Mouse (Mus musculus) layer of hippocampus, adult 2 months (tissue): ENCODE measurements around the gene 1700042G07Rik. TPM values are rescaled to one million over a fixed set of nuclear protein-coding genes. Genes with fewer than 3 reads are reported as not detected.

Source experiments
- DNase-seq, 2 experiments: peaks; one replicate each; pipeline ENCODE4 v3.0.0; 2022; ENCODE audit warnings: low spot score in 2 of 2
- H3K27ac ChIP-seq: fragments of 200-600 bp; 2 replicates; pipeline ENCODE4 v1.8.1; 2022
- H3K4me3 ChIP-seq: fragments of 200-600 bp; 2 replicates; pipeline ENCODE4 v1.8.1; 2022; ENCODE audit warnings: mild to moderate bottlenecking
- CTCF ChIP-seq: fragments of 200-600 bp; conservative IDR thresholded peaks from 2 replicates; pipeline ENCODE4 v1.8.1; 2022; ENCODE audit warnings: antibody characterized with exemption, mild to moderate bottlenecking, moderate library complexity
- long read RNA-seq, 2 experiments: library from polyadenylated mRNA; stranded (forward); transcript quantifications; one replicate each; pipeline ENCODE4 v2.0.0; 2021; ENCODE audit warnings: borderline mapping rate in 2 of 2
- total RNA-seq, 2 experiments: library from RNA; stranded (reverse); gene quantifications; 2 replicates each; pipeline ENCODE4 v1.2.3; 2021

The 1700042G07Rik gene
- not detected for total RNA-seq
- long read RNA-seq, experiment 1 = 0 reads
- long read RNA-seq, experiment 2 = 0 reads

DNA sequence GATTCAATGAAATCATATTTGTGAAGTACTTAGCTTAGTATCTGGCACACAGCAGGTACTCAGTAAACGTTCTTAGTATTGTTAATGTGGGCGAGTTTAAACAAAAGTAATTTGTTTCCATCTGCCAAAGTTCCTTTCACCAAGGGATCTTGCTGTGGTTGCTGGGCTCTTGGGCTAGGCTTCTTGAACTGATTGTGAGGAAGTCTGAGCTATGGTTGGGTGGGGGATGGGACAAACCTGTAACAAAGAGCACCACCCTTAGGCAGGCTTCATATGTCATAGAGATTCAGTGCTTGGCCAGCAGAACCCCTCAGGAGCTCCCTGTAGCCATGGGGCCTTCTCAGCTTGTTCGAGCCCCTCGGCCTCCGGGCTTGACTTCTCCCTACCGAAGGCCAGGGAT lies at the start of gene 1700042G07Rik, which contains the start of gene Gm49337:
1700042G07Rik (plus strand) TSS at position 301 of the 400 bp plus-strand sequence.
Gm49337 (plus strand) TSS at position 313 of the 400 bp plus-strand sequence.
- no peak for TF ChIP-seq CTCF
- H3K27ac ChIP-seq = peak within 1 kb of the TSS; percentile 80; the same call in 1 of the 2 replicates
- DNase-seq = no peak
- H3K4me3 ChIP-seq = no peak within 1 kb of the TSS

DNA sequence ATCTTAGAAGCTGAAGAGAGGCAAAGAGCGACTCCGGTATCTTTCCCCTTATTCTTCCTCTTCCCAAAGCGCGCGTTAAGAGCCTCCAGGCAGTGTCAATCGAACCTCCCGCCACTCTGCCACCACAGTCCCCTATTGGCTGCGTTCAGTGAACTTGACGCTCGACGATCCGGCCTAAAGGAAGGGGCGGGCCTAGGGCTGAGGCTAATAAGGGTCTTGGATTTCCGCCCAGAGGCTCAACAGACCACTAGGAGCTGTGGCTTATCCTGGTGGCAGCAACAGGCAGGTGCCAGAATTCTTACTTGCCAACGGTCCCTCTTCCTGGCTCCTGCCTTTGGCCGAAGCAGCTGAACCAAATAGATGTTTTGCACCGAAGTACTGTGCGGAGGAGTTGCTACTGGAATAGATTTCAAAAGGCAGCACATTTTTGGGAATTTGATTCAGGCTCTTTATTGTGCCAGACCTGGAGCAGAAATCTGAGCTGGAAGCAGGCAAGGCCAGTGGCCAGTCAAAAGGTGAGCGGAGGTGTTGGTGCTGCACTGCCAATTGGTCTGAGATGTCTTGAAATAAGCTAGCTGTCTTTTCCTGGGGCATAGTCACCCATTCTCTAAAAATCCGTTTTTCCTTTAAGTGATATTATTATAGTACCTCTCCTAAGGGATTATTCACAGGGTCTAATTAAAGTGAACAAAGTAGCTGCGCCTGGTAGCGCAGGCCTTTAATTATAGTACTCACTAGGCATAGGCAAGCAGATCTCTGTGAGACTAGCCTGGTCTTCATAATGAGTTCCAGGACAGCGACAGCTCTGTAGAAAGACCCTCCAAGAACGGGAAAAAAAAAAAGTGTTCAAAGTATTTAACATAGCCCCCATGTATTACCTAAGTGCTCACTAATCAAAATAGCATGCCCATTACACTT lies 49.3 kb upstream of the 1700042G07Rik start, which contains the start of the genes Rad54l and Pomgnt1:
Rad54l (minus strand) TSS at position 89 of the 918 bp plus-strand sequence.
Pomgnt1 (plus strand) TSS at position 239 of the 918 bp plus-strand sequence.
- peak; percentile 55 for TF ChIP-seq CTCF
- H3K27ac ChIP-seq = peak within 1 kb of the TSS; percentile 88
- DNase-seq = peak; percentile 73 to 81
- H3K4me3 ChIP-seq = peak within 1 kb of the TSS; percentile 59

DNA sequence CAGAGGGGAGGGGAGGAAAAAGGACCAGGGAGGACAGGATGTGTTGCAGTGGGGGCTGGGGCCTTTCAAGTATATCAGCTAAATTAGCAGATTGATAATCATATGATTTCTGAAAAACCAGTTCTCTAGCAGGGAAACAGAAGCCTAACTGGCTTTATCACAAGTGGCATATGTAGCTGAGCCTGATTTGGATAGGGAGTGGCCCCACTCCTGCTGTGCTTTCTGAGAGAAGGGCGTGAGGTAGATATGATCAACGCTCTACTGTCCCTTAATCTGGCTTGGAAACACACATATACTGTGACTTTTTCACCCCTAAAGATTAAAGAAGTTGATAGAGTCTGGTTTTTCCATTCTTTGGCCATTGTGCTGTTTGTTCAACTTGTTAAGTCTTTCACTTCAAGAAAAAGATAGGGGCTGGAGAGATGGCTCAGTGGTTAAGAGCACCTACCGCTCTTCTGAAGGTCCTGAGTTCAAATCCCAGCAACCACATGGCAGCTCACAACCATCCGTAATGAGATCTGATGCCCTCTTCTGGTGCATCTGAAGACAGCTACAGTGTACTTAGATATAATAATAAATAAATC lies 47.3 kb upstream of the 1700042G07Rik start:
- no peak for DNase-seq
- peak; percentile 25 for TF ChIP-seq CTCF
- no peak overlapping the region for H3K4me3 ChIP-seq
- H3K27ac ChIP-seq = 0 out of 2 replicates have a peak overlapping the region, but pooled peaks have one; percentile 23

DNA sequence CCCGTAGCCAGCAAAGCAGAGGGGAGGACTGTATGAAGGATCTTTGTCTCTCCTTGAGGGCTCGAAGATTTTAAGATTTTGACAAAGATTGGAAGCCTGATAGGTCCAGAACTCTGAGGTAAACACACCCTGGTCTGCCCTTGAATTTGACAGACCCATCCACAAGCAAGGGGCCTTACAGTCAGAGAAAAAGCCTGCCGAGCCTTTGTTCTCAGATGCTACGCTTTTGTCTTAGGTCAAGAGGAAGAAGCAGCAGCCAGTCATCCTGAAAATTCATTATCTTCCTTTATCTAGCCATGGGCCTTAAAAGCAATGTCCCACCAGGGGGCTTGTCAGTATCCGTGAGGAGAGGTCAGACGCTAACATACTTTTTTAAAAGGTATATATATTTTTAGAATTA lies 45.2 kb upstream of the 1700042G07Rik start:
- H3K27ac ChIP-seq = peak overlapping the region; percentile 16; the same call in 1 of the 2 replicates
- H3K4me3 ChIP-seq = no peak overlapping the region
- no peak for DNase-seq
- TF ChIP-seq CTCF = no peak

DNA sequence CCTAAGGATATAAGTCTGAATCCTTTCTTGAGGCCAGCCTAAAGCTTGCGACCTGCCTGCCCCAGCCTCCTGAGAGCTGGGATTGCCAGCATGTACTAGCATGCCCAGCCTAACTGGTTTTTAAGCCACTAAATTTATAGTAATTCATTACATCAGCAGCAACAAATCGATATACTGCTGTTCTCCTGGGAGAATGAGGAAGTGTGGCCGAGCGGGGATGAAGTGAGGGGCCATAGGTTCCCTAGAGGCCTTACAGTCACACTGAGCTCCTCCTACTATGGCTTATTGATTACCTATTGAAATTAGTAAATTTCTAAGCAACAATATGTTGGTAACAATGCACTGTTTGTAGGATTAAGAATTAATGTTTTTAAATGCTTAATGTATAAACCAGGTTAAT lies 40.0 kb upstream of the 1700042G07Rik start:
- Histone ChIP-seq H3K4me3 (no peak overlapping the region), H3K27ac (no peak overlapping the region)
- DNase-seq = no peak
- no peak for TF ChIP-seq CTCF

DNA sequence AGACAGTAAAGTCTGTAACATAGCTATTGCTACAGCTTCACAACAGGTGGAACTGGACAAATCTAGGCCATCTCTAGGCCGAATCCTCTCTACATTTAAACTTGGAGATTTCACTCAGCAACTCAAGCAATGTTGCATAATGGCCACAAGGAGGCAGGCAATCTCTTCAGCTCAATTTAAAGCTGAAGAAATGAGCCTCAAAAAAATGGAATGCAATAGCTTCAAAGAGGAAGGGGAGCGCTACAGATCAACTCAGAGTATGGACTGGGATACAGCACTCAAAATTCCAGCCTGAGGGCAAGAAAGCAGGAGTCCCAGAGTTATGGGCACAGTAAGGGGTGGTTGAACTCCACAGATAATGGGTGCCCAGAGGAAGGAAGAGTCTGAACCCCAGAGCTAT lies 38.2 kb upstream of the 1700042G07Rik start:
- TF ChIP-seq CTCF = peak; percentile 91
- DNase-seq = no peak
- Histone ChIP-seq H3K27ac (peak overlapping the region; percentile 54; the same call in 1 of the 2 replicates), H3K4me3 (no peak overlapping the region)

DNA sequence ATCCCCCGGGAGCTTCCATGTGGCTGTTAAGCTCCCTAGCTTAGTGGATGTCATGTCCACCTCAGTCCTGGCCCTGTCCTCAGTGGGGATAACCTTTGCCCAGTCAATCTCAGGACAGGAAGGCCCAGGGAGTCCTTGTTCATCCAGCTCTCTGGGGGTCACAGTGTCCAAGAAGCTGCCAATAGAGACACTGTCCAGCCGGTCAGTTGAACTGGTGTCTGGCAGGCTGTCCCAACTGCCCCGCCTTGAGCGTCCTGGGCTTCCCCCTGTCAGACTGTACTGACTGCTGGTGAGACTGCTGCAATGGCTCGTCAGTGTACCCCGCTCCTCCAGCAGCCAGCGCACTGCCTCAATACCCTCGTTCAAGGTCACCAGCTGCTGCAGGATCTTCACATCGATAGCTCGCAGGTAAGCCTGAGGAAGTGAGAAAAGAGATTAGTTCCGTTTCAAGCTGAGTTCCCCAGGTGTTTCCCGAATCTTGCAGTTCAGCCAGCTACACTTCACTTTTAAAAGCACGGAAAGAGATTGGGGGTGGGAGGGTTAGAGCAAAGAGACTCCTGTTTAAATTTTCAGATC lies 35.7 kb upstream of the 1700042G07Rik start:
- H3K27ac ChIP-seq = 0 out of 2 replicates have a peak overlapping the region, but pooled peaks have one; percentile 14
- no peak for TF ChIP-seq CTCF
- DNase-seq = no peak
- no peak overlapping the region for H3K4me3 ChIP-seq

DNA sequence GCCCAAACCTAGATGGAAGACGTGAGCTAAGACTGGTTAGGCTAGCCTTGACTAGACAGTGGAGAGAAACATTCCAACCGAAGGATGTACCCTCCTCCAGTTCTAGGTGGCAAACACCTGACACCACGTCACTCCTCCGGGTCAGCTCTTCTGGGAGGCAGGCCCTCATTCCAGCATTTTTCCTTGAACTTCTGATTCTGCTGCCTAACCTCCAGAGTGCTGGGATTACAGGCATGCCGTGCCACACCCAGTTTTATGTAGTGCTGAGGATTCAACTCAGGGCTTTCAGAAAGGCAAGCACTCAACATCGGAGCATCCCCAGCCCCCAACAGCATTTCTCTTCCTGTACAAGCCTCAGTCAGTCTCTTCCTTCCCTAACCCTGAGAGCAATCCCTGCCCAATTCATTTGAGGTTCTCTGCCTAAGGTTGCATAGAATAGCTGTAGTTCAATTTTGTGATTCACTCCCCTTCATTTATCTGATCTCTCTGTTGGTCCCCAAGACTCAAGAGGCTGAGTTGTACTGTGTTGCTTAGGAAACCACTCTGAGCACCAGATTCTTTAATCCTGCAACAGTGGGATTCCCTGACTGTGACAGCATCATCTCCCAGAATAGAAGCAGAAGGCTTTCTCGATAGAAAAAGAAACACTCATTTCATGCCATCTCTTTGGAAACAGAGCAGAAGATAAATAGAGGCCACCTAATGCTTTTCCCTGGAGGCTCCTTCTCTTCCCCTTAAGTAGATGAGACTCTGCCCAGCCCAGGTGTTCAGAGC lies 32.2 kb upstream of the 1700042G07Rik start:
- no peak for DNase-seq
- TF ChIP-seq CTCF = no peak
- Histone ChIP-seq H3K27ac (peak overlapping the region; percentile 53), H3K4me3 (peak overlapping the region; percentile 15; the same call in 1 of the 2 replicates)

DNA sequence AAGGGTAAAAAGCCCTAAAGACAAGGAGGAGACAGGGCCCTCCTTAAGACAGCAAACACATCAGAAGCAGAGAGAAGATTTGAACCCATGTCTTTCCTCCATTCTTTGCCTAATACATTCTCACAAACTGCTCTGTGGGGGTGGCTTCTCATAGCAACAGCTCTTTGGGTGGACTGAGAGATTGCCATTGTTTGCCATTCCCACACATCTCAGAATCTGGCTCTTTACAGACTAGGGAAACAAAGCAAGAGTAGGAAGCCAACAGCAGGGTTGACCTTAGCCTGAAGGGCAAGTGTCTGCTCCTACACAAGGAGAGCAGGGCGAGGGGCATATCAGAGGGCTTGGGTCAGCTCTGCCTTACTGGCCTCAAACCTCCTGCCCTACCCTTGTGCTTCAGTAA lies 31.4 kb upstream of the 1700042G07Rik start:
- no peak for DNase-seq
- H3K4me3 ChIP-seq = no peak overlapping the region; the same call in 1 of the 2 replicates
- H3K27ac ChIP-seq = peak overlapping the region; percentile 53
- no peak for TF ChIP-seq CTCF

DNA sequence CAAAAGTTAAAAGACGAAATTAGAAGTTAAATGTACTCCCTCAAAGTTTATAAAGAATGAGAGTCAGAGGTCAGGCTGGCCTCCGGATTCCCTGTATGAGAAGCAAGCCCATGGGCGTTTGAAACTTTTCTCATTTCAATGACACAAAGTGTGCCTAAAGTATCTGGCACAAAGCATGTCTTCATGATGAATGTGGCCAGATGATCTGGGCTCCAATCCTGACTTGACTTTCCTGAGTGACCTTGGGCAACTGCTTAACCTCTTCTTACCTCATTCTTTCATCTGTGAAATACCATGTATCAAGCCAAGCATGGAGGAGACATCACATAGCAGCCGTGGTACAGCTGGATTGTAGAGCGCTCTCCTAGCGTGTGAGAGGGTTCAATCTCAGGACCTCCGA lies 30.9 kb upstream of the 1700042G07Rik start:
- H3K27ac ChIP-seq = peak overlapping the region; percentile 53; the same call in 1 of the 2 replicates
- no peak for DNase-seq
- no peak for TF ChIP-seq CTCF
- H3K4me3 ChIP-seq = no peak overlapping the region; the same call in 1 of the 2 replicates

DNA sequence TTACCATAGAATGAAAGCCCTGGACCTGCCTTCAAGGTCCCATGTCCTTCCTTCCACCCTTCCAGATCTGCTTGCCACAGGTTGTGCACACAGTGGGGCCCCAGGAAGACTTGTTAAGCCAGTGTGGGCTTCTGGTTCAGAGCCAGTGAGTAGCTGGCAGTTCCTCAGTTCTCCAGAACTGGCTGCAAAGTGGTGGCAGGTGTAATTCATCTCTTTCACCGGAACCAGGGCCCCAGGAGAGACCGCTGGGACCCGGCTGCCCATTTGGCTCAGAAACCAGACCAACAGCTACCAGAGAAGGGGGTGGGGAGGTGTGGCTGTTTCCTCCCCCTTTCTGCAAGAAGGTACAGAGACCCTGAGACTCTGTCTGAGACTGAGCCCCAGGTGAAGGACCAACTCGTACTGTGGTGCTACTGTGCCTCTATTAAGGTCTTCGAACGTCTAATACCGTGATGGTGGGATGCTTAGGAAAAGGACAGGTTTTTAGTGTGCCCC lies 29.8 kb upstream of the 1700042G07Rik start:
- DNase-seq = no peak
- peak overlapping the region; percentile 83 for H3K4me3 ChIP-seq
- TF ChIP-seq CTCF = peak; percentile 14; the same call in 1 of the 2 replicates
- H3K27ac ChIP-seq = peak overlapping the region; percentile 93
